8 mouse cellular contexts compared by ENCODE assay signal in genomic region chr1:133418164-133418800, GRCm38 (mm10). TPM values are rescaled to one million over a fixed set of nuclear protein-coding genes. Genes with fewer than 3 reads are reported as not detected.
DNase-seq lines count a peak whose midpoint lies in the region; ATAC-seq and TF ChIP-seq lines count a peak whose summit lies in the region.

No protein-coding gene starts in this region.

- H3K4me2 ChIP-seq in intestine, embryonic 15.5 days (replicated peaks), result peak overlapping the region; percentile 78
- peak overlapping the region; percentile 65 for H3K4me2 ChIP-seq in liver, embryonic 15.5 days

- 5% methylated on average over 28 of the region's 28 CpGs for WGBS in bone marrow, adult 2 months
- 8% methylated on average over 28 of the region's 28 CpGs for WGBS in intestine, embryonic 15.5 days
- 6% methylated on average over 28 of the region's 28 CpGs for WGBS in liver, embryonic 15.5 days (ENCODE audit: insufficient replicate concordance)

- no peak for TF ChIP-seq CTCF in ES-Bruce4 (IDR thresholded peaks at IDR 0.05; ENCODE audit: low read depth, low read length)
- no peak for TF ChIP-seq CTCF in bone marrow, adult 2 months (IDR thresholded peaks at IDR 0.05; ENCODE audit: control insufficient read depth, insufficient read depth, low read length)
- TF ChIP-seq CTCF in testis, adult 2 months (IDR thresholded peaks at IDR 0.05; ENCODE audit: control insufficient read depth, insufficient read depth, insufficient replicate concordance, low read depth, low read length), result no peak

- peak overlapping the region; percentile 58 for H3K9ac ChIP-seq in ES-Bruce4 (ENCODE audit: low read depth, poor library complexity, severe bottlenecking)
- peak overlapping the region; percentile 51 for H3K9ac ChIP-seq in intestine, embryonic 15.5 days
- H3K9ac ChIP-seq in liver, embryonic 15.5 days, result peak overlapping the region; percentile 27; the same call in 1 of the 2 replicates

- H3K36me3 ChIP-seq in ES-Bruce4 (ENCODE audit: control insufficient read depth, insufficient read depth, low read length, poor library complexity, severe bottlenecking), result no peaks in the 10 kb centered on the region
- no peaks in the 10 kb centered on the region for H3K36me3 ChIP-seq in intestine, embryonic 15.5 days
- H3K36me3 ChIP-seq in liver, embryonic 15.5 days (replicated peaks), result no peaks in the 10 kb centered on the region
- no peaks in the 10 kb centered on the region for H3K36me3 ChIP-seq in testis, adult 2 months (ENCODE audit: control insufficient read depth, insufficient read depth, low read length)

- H3K27ac ChIP-seq in ES-Bruce4 (ENCODE audit: insufficient read depth, low read length), result no peak overlapping the region
- no peak overlapping the region; the same call in 1 of the 2 replicates for H3K27ac ChIP-seq in bone marrow, adult 2 months (ENCODE audit: control insufficient read depth, insufficient read depth, low read depth, low read length, poor library complexity)
- peak overlapping the region; percentile 73 for H3K27ac ChIP-seq in intestine, embryonic 15.5 days
- no peak overlapping the region for H3K27ac ChIP-seq in liver, embryonic 15.5 days (replicated peaks)
- H3K27ac ChIP-seq in testis, adult 2 months (ENCODE audit: control insufficient read depth, insufficient read depth, low read depth, low read length), result peak overlapping the region; percentile 33; the same call in 1 of the 2 replicates

- no peak for TF ChIP-seq POLR2A in ES-Bruce4 (IDR thresholded peaks at IDR 0.05; ENCODE audit: insufficient read depth, low read length)
- peak; percentile 9; the same call in 1 of the 2 replicates for TF ChIP-seq POLR2A in bone marrow, adult 2 months (IDR thresholded peaks at IDR 0.05; ENCODE audit: borderline replicate concordance, control insufficient read depth, low read depth, low read length)
- TF ChIP-seq POLR2A in testis, adult 2 months (IDR thresholded peaks at IDR 0.05; ENCODE audit: control insufficient read depth, low read depth, low read length), result no peak

- peak overlapping the region; percentile 63 for H3K4me3 ChIP-seq in ES-Bruce4 (ENCODE audit: low read depth, low read length)
- peak overlapping the region; percentile 61 for H3K4me3 ChIP-seq in bone marrow, adult 2 months (replicated peaks; ENCODE audit: control insufficient read depth, low read depth, low read length)
- H3K4me3 ChIP-seq in intestine, embryonic 15.5 days (replicated peaks), result peak overlapping the region; percentile 41
- H3K4me3 ChIP-seq in liver, embryonic 15.5 days (replicated peaks), result peak overlapping the region; percentile 55
- peak overlapping the region; percentile 63 for H3K4me3 ChIP-seq in testis, adult 2 months (ENCODE audit: control insufficient read depth, low read depth, low read length)

- peak; percentile 76 for ATAC-seq in granulocyte monocyte progenitor cell, adult 5-6 weeks (replicated peaks; ENCODE audit: poor library complexity, severe bottlenecking)
- peak; percentile 83 for ATAC-seq in intestine, embryonic 15.5 days
- peak; percentile 55 for ATAC-seq in liver, embryonic 15.5 days (ENCODE audit: insufficient read depth)

- H3K9me3 ChIP-seq in ES-Bruce4 (replicated peaks; ENCODE audit: control insufficient read depth, insufficient read depth, low read length, poor library complexity, severe bottlenecking), result no peaks in the 10 kb centered on the region
- H3K9me3 ChIP-seq in intestine, embryonic 15.5 days, result no peaks in the 10 kb centered on the region
- no peaks in the 10 kb centered on the region for H3K9me3 ChIP-seq in liver, embryonic 15.5 days (replicated peaks)

- peaks cover 14% of the 10 kb centered on the region for H3K4me1 ChIP-seq in ES-Bruce4 (ENCODE audit: control insufficient read depth, insufficient read depth, low read length)
- peaks cover 1% of the 10 kb centered on the region; the same call in 1 of the 2 replicates for H3K4me1 ChIP-seq in bone marrow, adult 2 months (ENCODE audit: control insufficient read depth, insufficient read depth, low read length)
- peaks cover 72% of the 10 kb centered on the region for H3K4me1 ChIP-seq in intestine, embryonic 15.5 days (replicated peaks)
- peaks cover 33% of the 10 kb centered on the region for H3K4me1 ChIP-seq in liver, embryonic 15.5 days (replicated peaks)
- peaks cover 20% of the 10 kb centered on the region for H3K4me1 ChIP-seq in testis, adult 2 months (ENCODE audit: control insufficient read depth, insufficient read depth, low read length)

- peak; percentile 31 to 72 for DNase-seq in natural killer cell, adult 2 months (ENCODE audit: low spot score in 2 of 2)
- DNase-seq in cerebellum, adult 9-10 months, result no peak

- no peak for TF ChIP-seq EP300 in ES-Bruce4 (IDR thresholded peaks at IDR 0.05; ENCODE audit: insufficient read depth, low read depth, low read length)

- no peaks in the 10 kb centered on the region for H3K27me3 ChIP-seq in ES-Bruce4 (ENCODE audit: control insufficient read depth, insufficient read depth, low read length, poor library complexity, severe bottlenecking)
- H3K27me3 ChIP-seq in intestine, embryonic 15.5 days (replicated peaks), result no peaks in the 10 kb centered on the region
- H3K27me3 ChIP-seq in liver, embryonic 15.5 days, result peaks cover 42% of the 10 kb centered on the region
- no peaks in the 10 kb centered on the region; the same call in 1 of the 2 replicates for H3K27me3 ChIP-seq in testis, adult 2 months (ENCODE audit: control insufficient read depth, insufficient read depth, low read length)

RNA-seq across cellular contexts. Expression of gene Sox13, which starts 5.9 kb away (rescaled TPM):
- 22.8 and 25.0 TPM in 2 replicates for polyA plus RNA-seq in ES-Bruce4 (2011; ENCODE audit: insufficient read depth, insufficient read length, low read depth, missing spikeins)
- polyA plus RNA-seq in bone marrow, adult 2 months (2011; ENCODE audit: insufficient read depth, insufficient read length, low replicate concordance, missing spikeins), result 1.1 and 3.1 TPM in 2 replicates
- 2.9 and 4.2 TPM in 2 replicates for total RNA-seq in granulocyte monocyte progenitor cell, adult 5-6 weeks (2014; fragmentation: Nextera tagmentation)
- total RNA-seq in granulocyte monocyte progenitor cell, adult 5-6 weeks (2017), result 1.7 and 4.8 TPM in 2 replicates
- 9.0 and 11.4 TPM in 2 replicates for polyA plus RNA-seq in intestine, embryonic 15.5 days (2015; fragmentation: Nextera tagmentation; extraction: Ambion mirVana)
- 1.6 and 1.9 TPM in 2 replicates for polyA plus RNA-seq in liver, embryonic 15.5 days (2015; fragmentation: Nextera tagmentation; extraction: Ambion mirVana)
- polyA plus RNA-seq in testis, adult 2 months (2012; rRNA removed), result 5.7 and 5.9 TPM in 2 replicates

RNA-seq across cellular contexts. Expression of gene Etnk2, which starts 54.9 kb away (rescaled TPM):
- 3.3 and 3.4 TPM in 2 replicates for polyA plus RNA-seq in ES-Bruce4 (2011; ENCODE audit: insufficient read depth, insufficient read length, low read depth, missing spikeins)
- polyA plus RNA-seq in bone marrow, adult 2 months (2011; ENCODE audit: insufficient read depth, insufficient read length, low replicate concordance, missing spikeins), result 1.3 TPM in 1 of 2 replicates, not detected in the other
- not detected in 2 replicates for total RNA-seq in granulocyte monocyte progenitor cell, adult 5-6 weeks (2014; fragmentation: Nextera tagmentation)
- total RNA-seq in granulocyte monocyte progenitor cell, adult 5-6 weeks (2017), result not detected in 2 replicates
- polyA plus RNA-seq in intestine, embryonic 15.5 days (2015; fragmentation: Nextera tagmentation; extraction: Ambion mirVana), result 3.3 and 3.5 TPM in 2 replicates
- 11.3 and 14.2 TPM in 2 replicates for polyA plus RNA-seq in liver, embryonic 15.5 days (2015; fragmentation: Nextera tagmentation; extraction: Ambion mirVana)
- polyA plus RNA-seq in testis, adult 2 months (2012; rRNA removed), result 32.1 and 33.7 TPM in 2 replicates

Comparison
In these comparisons a context has a peak if more than half of its experiments do, and no peak if none do; other contexts are left out.
1. H3K27ac ChIP-seq: peak in intestine, embryonic 15.5 days (single experiment) and testis, adult 2 months (single experiment); none in ES-Bruce4 (single experiment), bone marrow, adult 2 months (single experiment) and liver, embryonic 15.5 days (single experiment).
2. Peak in every context shown above with its lines, with median percentiles within 50 percentile points of each other: H3K4me3 ChIP-seq, H3K9ac ChIP-seq and ATAC-seq.